Mouse (Mus musculus): ENCODE measurements at regions not wholly inside any gene's neighbourhood (a gene's known extent, or its start where the extent isn't known, plus 50 kb on each side); places are given as distances from the start of the nearest gene placed in this dataset.

- DNase-seq (ENCODE audit: extremely low spot score, low read depth, low spot score) = no peak
These were observed 198.8 kb upstream of the Srrm4 start for GRCm38 (mm10) chr5:116790419-116790818.

GRCm38 (mm10) chr5:116789859-116790258 lies 198.2 kb upstream of the Srrm4 start:
- no peak for DNase-seq (ENCODE audit: extremely low spot score, low read depth, low spot score)

GRCm38 (mm10) chr5:116776450-116776849 lies 184.8 kb upstream of the Srrm4 start:
- DNase-seq (ENCODE audit: extremely low spot score, low read depth, low spot score) = no peak

DNA sequence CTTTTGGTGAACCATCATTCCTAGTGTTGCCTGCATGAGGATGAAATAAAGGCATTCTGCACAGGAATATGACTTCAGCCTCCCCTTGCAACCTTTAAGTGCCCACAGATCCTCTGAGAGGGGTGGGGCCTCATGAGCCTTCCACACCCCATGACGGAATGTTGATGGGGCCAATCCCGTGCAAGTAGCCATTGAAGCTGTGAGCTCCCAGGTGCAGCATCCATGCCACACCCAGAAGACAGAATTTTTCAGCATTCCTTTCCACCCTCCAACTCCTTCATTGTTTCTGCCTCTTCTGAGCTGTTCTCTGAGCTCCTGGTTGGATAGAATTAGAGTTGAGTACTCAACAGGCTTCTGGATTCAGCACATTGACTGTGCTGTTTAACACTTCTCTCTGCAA lies 174.6 kb upstream of the Srrm4 start:
- no peak for DNase-seq (ENCODE audit: extremely low spot score, low read depth, low spot score)

GRCm38 (mm10) chr5:116761323-116761722 lies 169.7 kb upstream of the Srrm4 start:
- no peak for DNase-seq (ENCODE audit: extremely low spot score, low read depth, low spot score)

GRCm38 (mm10) chr5:116758687-116759086 lies 167.1 kb upstream of the Srrm4 start:
- no peak for DNase-seq (ENCODE audit: extremely low spot score, low read depth, low spot score)

- DNase-seq (ENCODE audit: extremely low spot score, low read depth, low spot score) = no peak
These were observed 161.3 kb upstream of the Srrm4 start for GRCm38 (mm10) chr5:116752941-116753340.

- no peak for DNase-seq (ENCODE audit: extremely low spot score, low read depth, low spot score)
These were observed 160.5 kb upstream of the Srrm4 start for GRCm38 (mm10) chr5:116752096-116752495.

DNA sequence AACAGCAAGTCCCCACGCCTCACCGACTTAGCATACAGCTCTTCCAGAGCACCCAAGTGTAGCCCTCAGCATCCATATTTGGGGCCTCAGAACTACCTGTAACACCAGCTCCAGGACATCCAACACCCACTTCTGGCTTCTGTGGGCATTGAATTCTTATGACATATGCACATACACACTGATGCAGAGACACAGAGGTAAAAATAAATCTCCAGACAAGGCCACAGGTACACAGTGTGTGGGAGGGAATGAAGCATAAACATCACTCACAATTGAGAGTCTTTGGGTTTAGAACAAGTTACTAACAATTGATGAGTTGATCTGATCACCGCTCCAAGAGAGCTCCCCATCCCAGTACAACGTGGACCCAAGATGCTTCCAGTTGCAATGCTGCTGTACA lies 154.2 kb upstream of the Srrm4 start:
- no peak for DNase-seq (ENCODE audit: extremely low spot score, low read depth, low spot score)

DNA sequence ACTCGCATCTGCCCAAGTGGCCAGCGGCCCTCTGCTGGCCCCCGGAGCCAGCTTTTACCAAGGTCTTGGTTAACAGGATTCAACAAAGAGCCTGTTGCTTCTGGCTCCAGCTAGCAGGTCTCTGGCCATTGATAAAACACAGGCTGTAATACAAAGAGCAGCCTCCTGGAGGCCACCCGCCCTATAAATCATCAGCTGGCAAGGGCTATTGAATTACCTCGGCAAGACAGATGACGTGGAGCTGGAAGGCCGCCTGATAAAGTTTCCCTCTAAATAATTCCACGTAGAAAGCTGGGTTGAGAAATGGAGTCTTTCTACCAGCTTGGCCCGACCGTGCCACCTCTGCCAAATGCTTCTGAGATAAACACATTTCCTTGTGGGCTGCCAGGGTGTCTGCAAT lies 152.8 kb upstream of the Srrm4 start:
- no peak for DNase-seq (ENCODE audit: extremely low spot score, low read depth, low spot score)

- no peak for DNase-seq (ENCODE audit: extremely low spot score, low read depth, low spot score)
These were observed 144.0 kb upstream of the Srrm4 start for GRCm38 (mm10) chr5:116735622-116736021.

- DNase-seq (ENCODE audit: extremely low spot score, low read depth, low spot score) = no peak
These were observed 139.9 kb upstream of the Srrm4 start for GRCm38 (mm10) chr5:116731509-116731908.

DNA sequence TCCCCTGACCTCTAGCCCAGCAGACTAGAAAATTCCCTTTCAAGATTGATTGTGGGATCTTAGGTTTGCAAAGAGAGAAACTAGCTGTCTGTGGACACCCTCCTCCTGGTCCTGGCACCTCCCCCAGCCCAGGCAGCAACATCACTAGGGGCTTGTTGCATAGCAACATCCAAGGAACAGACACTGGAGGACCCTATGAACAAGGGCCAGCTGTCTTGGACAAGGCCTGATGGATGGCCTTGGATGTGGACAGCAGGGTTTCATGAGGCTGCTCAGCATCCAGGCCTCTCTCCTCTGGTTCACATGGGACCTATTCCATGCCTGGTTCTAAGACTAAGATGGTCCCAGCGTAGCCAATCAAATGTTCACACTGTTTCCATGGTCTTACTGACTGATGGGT lies 127.6 kb upstream of the Srrm4 start:
- DNase-seq (ENCODE audit: extremely low spot score, low read depth, low spot score) = no peak

DNA sequence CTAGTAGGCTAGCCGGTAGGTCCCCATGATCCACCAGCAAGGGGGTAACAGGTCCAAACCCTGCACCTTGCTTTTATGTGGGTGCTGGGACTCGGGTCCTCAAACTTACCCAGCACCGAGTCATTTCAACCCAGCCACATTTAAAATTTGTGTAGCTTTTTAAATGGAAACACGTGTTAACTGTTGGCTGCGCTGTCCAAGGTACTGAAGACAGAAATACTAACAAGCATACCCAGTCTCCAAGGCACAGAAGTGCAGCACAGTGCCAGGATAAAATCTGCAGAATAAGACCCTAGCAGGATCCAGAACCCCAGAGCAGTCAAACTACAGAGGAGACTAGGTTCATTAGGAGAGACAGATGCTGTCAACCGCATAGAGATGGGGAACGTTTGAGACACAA lies 122.6 kb upstream of the Srrm4 start:
- peak; percentile 49 for DNase-seq (ENCODE audit: extremely low spot score, low read depth, low spot score)

GRCm38 (mm10) chr5:116712056-116712455 lies 120.4 kb upstream of the Srrm4 start:
- DNase-seq (ENCODE audit: extremely low spot score, low read depth, low spot score) = no peak

DNA sequence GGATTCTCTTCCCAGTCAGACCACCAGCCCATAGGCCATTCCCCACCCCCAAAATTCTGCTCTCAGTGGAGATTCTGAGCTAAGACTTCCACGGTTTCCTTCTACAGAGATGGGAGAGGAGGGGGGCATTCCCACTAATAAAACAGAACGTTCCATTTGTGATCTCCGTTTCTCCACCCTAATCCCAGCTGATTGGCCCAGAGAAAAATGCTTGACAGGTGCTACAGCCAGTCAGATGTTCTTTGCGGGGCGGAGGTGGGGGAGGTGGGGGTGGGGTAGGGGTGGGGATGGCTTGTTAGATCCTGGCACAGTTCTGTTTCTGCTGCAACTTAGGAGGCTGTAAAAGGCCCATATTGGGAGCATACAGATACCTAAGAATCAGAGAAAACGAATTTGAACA lies 116.9 kb upstream of the Srrm4 start:
- DNase-seq (ENCODE audit: extremely low spot score, low read depth, low spot score) = no peak

DNA sequence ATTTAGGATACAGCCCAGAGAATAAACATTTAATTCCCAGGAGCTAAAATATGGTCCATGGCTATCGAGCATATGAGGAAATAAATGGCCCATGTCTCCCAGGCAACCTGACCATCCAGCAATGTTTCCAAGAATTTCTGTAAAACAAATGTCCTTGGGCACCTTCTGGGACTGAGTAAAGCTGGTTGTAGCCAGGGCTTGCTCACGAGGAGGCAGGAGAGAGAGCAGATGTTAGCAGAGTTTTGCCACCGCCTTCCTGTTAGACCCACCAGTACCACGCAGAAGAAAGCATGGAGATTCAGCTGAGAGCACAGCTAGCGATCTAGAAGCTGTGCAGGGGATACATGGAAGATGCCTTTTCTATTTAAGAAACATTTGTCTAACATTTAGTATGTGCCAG lies 70.8 kb upstream of the Srrm4 start:
- no peak for DNase-seq (ENCODE audit: extremely low spot score, low read depth, low spot score)

DNA sequence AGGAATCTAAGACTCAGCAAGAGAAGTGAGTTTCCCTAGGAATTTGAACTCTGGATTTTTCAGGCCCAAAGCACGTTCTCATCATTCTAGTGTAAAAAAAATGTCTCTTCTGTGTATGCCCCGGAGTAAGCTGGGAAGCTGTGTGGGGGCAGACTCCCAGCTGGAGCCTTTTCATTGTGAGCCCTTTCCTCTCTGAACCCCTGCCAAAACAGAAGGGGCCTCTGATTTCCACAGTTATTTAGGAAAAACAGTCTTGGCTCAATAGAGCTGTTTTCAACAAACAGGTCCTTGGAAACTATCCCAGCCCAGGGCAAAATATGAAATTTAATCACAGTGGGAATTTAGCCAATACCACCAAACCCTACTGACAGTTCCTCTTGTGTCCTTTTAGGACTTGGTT lies 70.2 kb upstream of the Srrm4 start:
- DNase-seq (ENCODE audit: extremely low spot score, low read depth, low spot score) = no peak

- DNase-seq (ENCODE audit: extremely low spot score, low read depth, low spot score) = no peak
These were observed 63.1 kb upstream of the Srrm4 start for GRCm38 (mm10) chr5:116654486-116655420.

All from hindlimb bud, embryonic 11.5 days (tissue).